In the genomic region with DNA sequence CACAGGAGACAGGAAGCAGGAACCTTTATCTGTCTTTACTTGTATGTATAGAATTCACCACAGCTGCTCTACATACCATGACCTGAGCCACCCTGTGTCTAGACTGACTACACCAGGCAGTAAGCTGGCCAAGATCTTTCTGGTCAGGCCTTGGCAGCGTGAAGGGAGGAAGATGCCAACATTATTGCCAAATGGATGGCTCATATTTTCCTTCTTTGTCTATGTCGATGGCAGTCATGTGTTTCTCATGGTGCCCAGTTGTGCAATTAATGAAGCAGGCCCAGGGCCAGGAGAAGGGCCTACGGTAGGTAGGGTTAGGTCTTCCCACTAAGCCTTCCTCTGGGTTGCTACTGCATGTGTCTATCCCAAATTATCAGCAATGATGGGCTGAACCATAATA, we compare ENCODE assay signal across 18 mouse cellular contexts.
DNase-seq lines count a peak whose midpoint lies in the region; ATAC-seq and TF ChIP-seq lines count a peak whose summit lies in the region.
"Had no signal": no experiment of that assay in that cellular context is flagged by ENCODE, and none has a peak within 500 bp of the region (broad histone marks: within the 10 kb centered on the region; RNA-seq: fewer than 3 reads in every experiment).

No protein-coding gene starts in this region.

- no peak for ATAC-seq in erythroblast, adult 5-6 weeks (replicated peaks; ENCODE audit: low FRiP score, poor library complexity, severe bottlenecking)
- ATAC-seq: intestine, embryonic 16.5 days had no signal

- intact Hi-C loops in gastrocnemius, adult 2 months (cut with DNase I) = no loop called here

- TF ChIP-seq CTCF in gastrocnemius, adult 2 months (IDR thresholded peaks at IDR 0.05) = no peak

- DNase-seq in gastrocnemius, adult 2 months = peak; percentile 43
- no peak for DNase-seq in gastrocnemius, adult 8-10 months (ENCODE audit: low spot score in 2 of 2)
- peak; percentile 13 for DNase-seq in ovary, adult 18-20 months (ENCODE audit: low spot score)
- DNase-seq in ovary, postnatal 10 days (ENCODE audit: low spot score) = no peak
- DNase-seq in adrenal gland, postnatal 36 days = peak; percentile 64 to 75
- no peak for DNase-seq in retina, embryonic 14.5 days (ENCODE audit: low spot score)
- no peak for DNase-seq in T-cell, adult 2 months (ENCODE audit: low spot score)
- DNase-seq: cerebellum, adult 9-10 months; layer of hippocampus, postnatal 36 days; lung, postnatal 10 days; midbrain, embryonic 14.5 days; thymus, adult 2 months had no signal

- H3K27ac ChIP-seq in gastrocnemius, adult 2 months = no peak overlapping the region
- H3K27ac ChIP-seq: heart, adult 2 months; limb, embryonic 10.5 days; liver, embryonic 14.5 days had no signal

- H3K4me3 ChIP-seq in gastrocnemius, adult 2 months = no peak overlapping the region
- H3K4me3 ChIP-seq: erythroblast, embryonic 14.5 days; heart, adult 2 months; limb, embryonic 10.5 days had no signal

Comparison
In these comparisons a context has a peak if more than half of its experiments do, and no peak if none do; other contexts are left out.
1. DNase-seq: peak in gastrocnemius, adult 2 months (single experiment), ovary, adult 18-20 months (single experiment) and adrenal gland, postnatal 36 days (2 of 2); none in gastrocnemius, adult 8-10 months (0 of 2), ovary, postnatal 10 days (single experiment), retina, embryonic 14.5 days (single experiment) and T-cell, adult 2 months (single experiment).